Mouse (Mus musculus) right cerebral cortex, postnatal 14 days (tissue): ENCODE data around the gene Mettl6.
A peak's percentile ranks its signal among the peaks of the same experiment; 100 is the strongest.
"Not testable (repeated sequence)": the region's sequence is repeated elsewhere in the genome, so short reads cannot be mapped to it uniquely, and the experiment has no call there.

ENCODE experiments used
- DNase-seq: peaks from one replicate; pipeline ENCODE4 v3.0.0; 2022

The Mettl6 gene

GRCm38 (mm10) chr14:31472451-31473061, 22.3 kb downstream of the Mettl6 start:
- peak; percentile 61 for DNase-seq

DNA sequence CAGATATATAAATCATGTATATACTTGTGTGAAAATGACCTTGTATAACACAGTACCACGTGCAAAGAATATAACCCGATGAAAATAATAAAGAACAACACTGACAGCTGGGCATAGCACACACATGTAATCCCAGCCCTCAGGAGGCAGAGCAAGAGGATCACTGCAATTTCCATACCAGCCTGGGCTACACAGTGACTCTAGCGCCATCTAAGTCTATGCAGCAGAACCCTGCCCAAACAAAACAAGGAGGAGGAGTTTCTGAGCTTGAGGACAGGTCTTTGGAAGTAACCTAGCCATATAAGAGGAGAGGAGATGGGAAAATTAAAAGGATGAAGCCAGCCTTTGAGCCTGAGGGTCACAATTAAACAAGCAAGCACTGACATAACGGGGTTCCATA, 25.1 kb downstream of the Mettl6 start:
- no peak for DNase-seq

GRCm38 (mm10) chr14:31464176-31464575, 30.7 kb downstream of the Mettl6 start:
- DNase-seq, result no peak

- DNase-seq, result no peak
Observed at GRCm38 (mm10) chr14:31462886-31463285, 32.0 kb downstream of the Mettl6 start.

DNA sequence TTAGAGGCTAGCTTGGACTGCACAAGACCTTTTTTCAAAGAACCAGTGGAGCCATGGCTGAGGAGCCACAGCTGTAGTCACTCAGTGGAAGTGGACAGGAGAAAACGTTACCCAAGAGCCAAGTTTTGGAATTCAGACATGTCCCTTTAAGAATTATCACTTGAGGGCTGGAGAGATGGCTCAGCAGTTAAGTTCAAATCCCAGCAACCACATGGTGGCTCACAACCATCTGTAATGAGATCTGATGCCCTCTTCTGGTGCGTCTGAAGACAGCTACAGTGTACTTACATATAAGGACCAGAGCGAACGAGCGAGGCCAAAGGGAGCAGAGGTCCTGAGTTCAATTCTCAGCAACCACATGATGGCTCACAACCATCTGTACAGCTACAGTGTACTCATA, 32.6 kb downstream of the Mettl6 start:
- DNase-seq, result not testable (repeated sequence)

GRCm38 (mm10) chr14:31458006-31458405, 36.8 kb downstream of the Mettl6 start:
- no peak for DNase-seq

DNA sequence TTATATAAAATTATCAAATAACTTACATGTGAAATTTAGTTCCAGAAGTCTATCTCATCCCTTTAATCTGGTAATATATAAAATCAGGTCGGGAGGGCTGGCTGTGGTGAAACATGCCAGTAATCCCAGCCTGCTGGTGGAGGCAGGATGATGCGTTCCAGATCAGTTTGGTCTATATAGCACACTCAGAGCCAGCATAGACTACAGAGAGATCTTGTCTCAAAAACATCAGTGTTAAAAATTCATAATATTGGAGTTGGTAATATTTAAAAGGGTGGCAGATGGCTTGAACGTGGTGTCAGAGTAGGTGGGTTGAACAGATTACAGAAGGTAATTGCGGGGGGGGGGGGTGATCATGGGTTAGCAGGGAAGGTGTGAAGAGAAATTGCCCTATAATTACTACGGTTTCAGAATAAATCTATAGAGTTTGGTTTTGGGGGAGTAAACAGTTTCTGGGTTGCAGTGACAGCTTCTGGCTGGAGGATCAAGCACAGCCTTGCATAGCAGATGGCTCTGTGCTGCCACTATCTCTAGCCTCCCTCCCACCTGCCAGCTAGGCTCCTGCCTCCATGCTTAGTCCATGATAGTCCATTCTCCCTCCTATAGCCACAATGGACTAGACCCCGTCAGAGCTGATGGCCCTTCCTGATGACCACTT, 38.6 kb downstream of the Mettl6 start:
- DNase-seq, result no peak

- DNase-seq, result no peak
Observed at GRCm38 (mm10) chr14:31454849-31455566, 39.8 kb downstream of the Mettl6 start.

- not testable (repeated sequence) for DNase-seq
Observed at GRCm38 (mm10) chr14:31453946-31454345, 40.9 kb downstream of the Mettl6 start.

GRCm38 (mm10) chr14:31448994-31449393, 45.8 kb downstream of the Mettl6 start:
- DNase-seq, result no peak

DNA sequence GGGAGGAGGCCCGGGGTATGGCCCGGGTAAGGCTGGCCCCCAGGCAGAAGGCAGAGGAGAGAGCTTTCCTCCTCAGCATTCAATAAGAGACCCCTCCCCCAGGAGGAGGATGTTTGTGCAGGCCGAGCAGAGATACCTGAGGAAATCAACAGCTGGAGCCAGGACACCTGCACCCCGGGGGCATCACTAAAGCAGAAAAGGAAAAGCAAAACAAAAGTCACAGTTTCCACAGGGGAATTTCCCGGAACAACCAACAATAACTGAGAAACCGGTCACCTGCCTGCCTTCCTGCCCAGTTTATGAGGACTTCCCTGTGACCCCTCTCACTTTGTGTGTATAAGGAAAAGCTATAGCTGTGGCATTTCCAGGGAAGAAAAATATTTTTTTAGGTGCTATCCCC, 51.2 kb downstream of the Mettl6 start:
- no peak for DNase-seq

- no peak for DNase-seq
Observed at GRCm38 (mm10) chr14:31440725-31441124, 54.1 kb downstream of the Mettl6 start.

GRCm38 (mm10) chr14:31440230-31440629, 54.6 kb downstream of the Mettl6 start:
- DNase-seq, result no peak

DNA sequence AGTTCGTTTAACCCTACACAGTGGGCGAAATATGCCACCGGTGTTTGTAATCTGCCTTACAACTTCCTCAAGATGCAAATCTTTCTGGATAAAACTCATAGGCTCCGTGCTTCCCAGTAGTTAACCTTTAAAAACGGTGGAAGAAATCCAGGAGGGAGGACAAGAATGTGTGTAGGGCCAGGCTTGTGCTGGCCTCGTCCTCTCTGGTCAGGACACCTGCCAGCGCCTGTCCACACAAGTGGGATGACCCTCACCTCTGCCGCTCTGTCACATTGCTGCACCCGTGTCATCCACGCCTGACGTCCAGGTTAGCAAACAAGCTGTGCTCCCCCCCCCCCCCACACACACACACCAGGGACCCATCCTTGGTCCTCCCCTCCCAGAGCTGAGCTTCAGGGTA, 55.6 kb downstream of the Mettl6 start:
- DNase-seq, result no peak

GRCm38 (mm10) chr14:31437826-31438529, 56.9 kb downstream of the Mettl6 start:
- DNase-seq, result peak; percentile 39

DNA sequence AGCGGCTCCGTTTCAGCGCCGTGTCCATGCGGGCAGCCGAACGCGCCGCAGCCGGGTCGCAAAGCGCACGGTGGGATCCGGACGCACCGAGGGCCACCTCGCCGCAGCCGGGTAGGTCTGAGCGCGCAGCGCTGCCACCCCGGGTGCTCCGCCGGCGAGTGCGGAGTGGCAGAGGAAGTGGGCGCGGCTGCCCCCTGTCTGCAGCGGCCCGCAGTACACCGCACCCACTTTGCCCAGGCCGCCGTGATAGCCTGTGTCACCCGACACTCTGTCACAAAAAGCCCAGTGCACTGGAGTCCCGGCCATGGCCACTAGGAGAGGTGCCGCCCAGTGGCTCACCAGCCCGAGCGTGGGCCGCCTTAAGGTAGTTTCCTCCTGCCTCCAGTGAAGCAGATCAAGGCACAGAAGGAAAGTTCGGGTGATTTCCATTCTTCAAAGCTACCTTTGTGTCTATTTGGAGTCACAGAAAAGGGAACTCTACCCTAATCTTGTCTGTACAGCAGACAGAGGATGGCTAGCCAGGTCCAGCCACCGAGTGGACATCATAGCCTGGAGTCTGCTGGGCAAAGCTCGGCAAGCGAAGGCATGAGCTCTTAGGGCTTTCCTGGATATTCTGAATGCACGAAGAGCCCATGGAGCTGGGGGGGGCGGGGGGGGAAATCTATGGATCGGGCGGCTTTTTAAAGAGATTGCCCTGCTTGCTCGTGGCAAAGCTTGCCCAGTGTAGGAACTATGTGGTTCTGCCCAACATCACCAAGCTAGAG, 58.7 kb downstream of the Mettl6 start, which contains the start of gene Sh3bp5:
Sh3bp5 (minus strand) TSS at position 149 of the 764 bp plus-strand sequence.
- DNase-seq, result peak; percentile 90

DNA sequence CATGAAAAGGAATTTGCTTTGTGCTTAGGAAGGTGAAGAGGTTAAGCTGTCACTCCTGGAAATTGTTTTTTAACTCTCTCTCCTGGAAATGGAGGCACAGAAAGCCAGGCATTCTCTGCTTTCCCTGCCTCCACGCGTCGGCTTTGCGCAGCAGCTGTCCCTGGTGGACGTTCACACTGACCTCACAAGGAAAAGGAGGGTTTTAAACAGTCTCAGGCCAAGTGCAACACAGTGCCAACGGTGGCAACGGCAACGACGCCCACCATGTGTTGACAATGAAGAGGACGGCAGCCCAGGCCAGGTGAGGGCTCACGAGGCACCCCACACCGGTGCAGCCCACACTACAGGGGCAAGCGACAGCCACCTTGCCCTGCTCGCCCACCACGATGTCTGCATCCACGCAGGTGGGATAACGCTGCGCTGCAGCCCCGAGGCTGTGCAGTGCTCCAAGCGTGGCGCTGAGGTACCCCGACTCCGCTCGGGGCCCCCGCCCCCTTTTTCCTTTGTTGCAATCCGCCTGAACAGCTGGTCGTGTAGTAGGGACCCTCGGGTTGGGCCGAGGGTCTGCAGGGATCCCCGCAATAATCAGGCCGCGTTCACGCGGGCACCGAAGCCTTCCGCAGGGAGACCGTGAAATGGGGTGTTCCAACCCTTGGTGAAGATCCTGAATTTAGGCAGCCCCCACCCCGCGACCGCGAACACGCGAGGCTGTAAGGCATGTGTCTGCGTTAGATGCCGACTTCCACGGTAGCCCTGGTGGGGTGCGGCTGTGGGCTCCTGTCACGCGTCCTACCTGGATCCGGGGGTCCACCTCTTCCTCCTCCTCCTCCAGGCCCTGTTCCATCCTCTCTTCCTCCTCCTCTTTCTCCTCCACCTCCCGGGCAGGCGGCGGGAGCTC, 59.6 kb downstream of the Mettl6 start:
- DNase-seq, result peak; percentile 48

- DNase-seq, result no peak
Observed at GRCm38 (mm10) chr14:31434426-31434825, 60.4 kb downstream of the Mettl6 start.

GRCm38 (mm10) chr14:31433851-31434360, 60.9 kb downstream of the Mettl6 start:
- DNase-seq, result no peak

DNA sequence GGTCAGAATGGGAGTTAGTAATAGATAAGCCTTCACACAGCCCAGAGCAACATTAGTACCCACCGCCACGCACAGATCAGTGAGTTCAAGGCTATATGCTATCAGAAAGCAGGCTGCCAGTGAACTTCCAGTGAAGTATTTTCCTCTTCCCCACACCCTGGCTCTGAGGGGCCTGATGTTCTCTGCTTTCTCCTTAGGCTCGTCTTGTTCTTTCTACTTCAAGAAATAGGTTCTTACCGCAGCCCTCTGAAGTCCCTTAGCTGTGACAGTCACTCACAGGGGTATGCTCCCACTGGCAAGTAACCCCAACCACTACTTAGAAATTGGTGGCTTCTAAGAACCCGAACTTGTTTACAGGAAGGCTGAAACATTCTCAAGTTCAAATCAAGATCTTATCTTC, 61.7 kb downstream of the Mettl6 start:
- no peak for DNase-seq

DNA sequence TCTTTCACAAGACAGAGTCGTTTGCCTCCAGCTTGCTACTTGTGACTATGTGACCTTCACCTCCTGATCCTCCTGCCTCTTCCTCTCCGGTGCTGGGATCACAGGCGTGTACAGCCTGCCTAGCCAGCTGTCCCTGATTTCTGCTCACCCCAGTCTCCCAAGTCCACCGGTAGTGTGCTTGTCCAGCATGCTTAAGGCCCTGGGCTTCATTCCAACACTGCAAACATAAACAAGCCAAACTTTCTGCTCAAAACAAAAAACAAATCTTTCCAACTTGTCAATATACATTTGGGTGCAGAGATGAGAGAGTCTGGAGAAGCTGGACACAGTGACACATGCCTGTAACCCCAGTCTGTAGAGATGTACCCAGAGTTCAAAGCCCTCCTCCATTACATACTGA, 62.4 kb downstream of the Mettl6 start:
- DNase-seq, result no peak
